7 mouse cellular contexts compared by ENCODE assay signal in genomic region chr9:56891517-56892011, GRCm38 (mm10). TPM values are rescaled to one million over a fixed set of nuclear protein-coding genes. Genes with fewer than 3 reads are reported as not detected.
DNase-seq lines count a peak whose midpoint lies in the region; ATAC-seq and TF ChIP-seq lines count a peak whose summit lies in the region.

No protein-coding gene starts in this region.

- peak; percentile 87 for DNase-seq in R1 (ENCODE audit: low read depth, low spot score)
- DNase-seq in cerebellum, adult 9-11 months = peak; percentile 67
- peak; percentile 70 to 85 for DNase-seq in frontal cortex, postnatal 36 days (ENCODE audit: low spot score in 2 of 2)
- DNase-seq in hindbrain, postnatal 0 days (ENCODE audit: low spot score) = peak; percentile 90
- DNase-seq in left cerebral cortex, adult 18-20 months (ENCODE audit: low spot score in 2 of 2) = peak; percentile 60 to 65
- peak; percentile 56 to 79 for DNase-seq in lung, postnatal 4 days
- peak; percentile 42 for DNase-seq in right cerebral cortex, postnatal 14 days

- peaks cover 9% of the 10 kb centered on the region; the same call in 1 of the 2 replicates for H3K4me1 ChIP-seq in hindbrain, postnatal 0 days (ENCODE audit: insufficient read depth, low read length)

- TF ChIP-seq CTCF in hindbrain, postnatal 0 days (IDR thresholded peaks at IDR 0.05; ENCODE audit: low read depth) = peak; percentile 96

- H3K4me2 ChIP-seq in hindbrain, postnatal 0 days (ENCODE audit: low read depth, low read length) = peak overlapping the region; percentile 46

- H3K9ac ChIP-seq in hindbrain, postnatal 0 days (replicated peaks; ENCODE audit: low read length) = no peak overlapping the region; the same call in 1 of the 2 replicates

- ATAC-seq in hindbrain, postnatal 0 days = peak; percentile 78

- no peak overlapping the region for H3K4me3 ChIP-seq in hindbrain, postnatal 0 days (ENCODE audit: low read length)

- no peaks in the 10 kb centered on the region for H3K27me3 ChIP-seq in hindbrain, postnatal 0 days (ENCODE audit: insufficient read depth, low read length)

- no peaks in the 10 kb centered on the region for H3K36me3 ChIP-seq in hindbrain, postnatal 0 days (ENCODE audit: insufficient read depth, low read length)

- H3K27ac ChIP-seq in hindbrain, postnatal 0 days = no peak overlapping the region

- no peaks in the 10 kb centered on the region for H3K9me3 ChIP-seq in hindbrain, postnatal 0 days (ENCODE audit: low read length)

- WGBS in hindbrain, postnatal 0 days = 28% methylated on average over 12 of the region's 12 CpGs

RNA-seq across cellular contexts. Expression of gene Cspg4, which starts 26.7 kb away (rescaled TPM):
- total RNA-seq in hindbrain, postnatal 0 days (2014; rRNA removed) = 42.1 and 46.6 TPM in 2 replicates
- polyA plus RNA-seq in hindbrain, postnatal 0 days (2015; fragmentation: Nextera tagmentation; extraction: Ambion mirVana) = 7.3 and 7.6 TPM in 2 replicates
- total RNA-seq in left cerebral cortex, adult 18-20 months (2021) = 10 to 100 TPM; 11.1 to 12.9 TPM

RNA-seq across cellular contexts. Expression of gene Odf3l1, which starts 27.1 kb away (rescaled TPM):
- 0.42 TPM in 1 of 2 replicates, not detected in the other for total RNA-seq in hindbrain, postnatal 0 days (2014; rRNA removed)
- polyA plus RNA-seq in hindbrain, postnatal 0 days (2015; fragmentation: Nextera tagmentation; extraction: Ambion mirVana) = 0.14 and 0.16 TPM in 2 replicates
- total RNA-seq in left cerebral cortex, adult 18-20 months (2021) = not detected

RNA-seq across cellular contexts. Expression of gene Snx33, which starts 36.6 kb away (rescaled TPM):
- total RNA-seq in hindbrain, postnatal 0 days (2014; rRNA removed) = 6.7 and 9.7 TPM in 2 replicates
- 2.3 and 2.4 TPM in 2 replicates for polyA plus RNA-seq in hindbrain, postnatal 0 days (2015; fragmentation: Nextera tagmentation; extraction: Ambion mirVana)
- 1 to 10 TPM; 6.8 to 7.4 TPM for total RNA-seq in left cerebral cortex, adult 18-20 months (2021)

RNA-seq across cellular contexts. Expression of gene Imp3, which starts 45.7 kb away (rescaled TPM):
- 142 and 178 TPM in 2 replicates for total RNA-seq in hindbrain, postnatal 0 days (2014; rRNA removed)
- 77.2 and 80.5 TPM in 2 replicates for polyA plus RNA-seq in hindbrain, postnatal 0 days (2015; fragmentation: Nextera tagmentation; extraction: Ambion mirVana)
- total RNA-seq in left cerebral cortex, adult 18-20 months (2021) = 10 to 100 TPM; 47.6 to 52.3 TPM

RNA-seq across cellular contexts. Expression of gene Snupn, which starts 59.1 kb away (rescaled TPM):
- 11.3 and 17.6 TPM in 2 replicates for total RNA-seq in hindbrain, postnatal 0 days (2014; rRNA removed)
- 22.4 and 22.6 TPM in 2 replicates for polyA plus RNA-seq in hindbrain, postnatal 0 days (2015; fragmentation: Nextera tagmentation; extraction: Ambion mirVana)
- total RNA-seq in left cerebral cortex, adult 18-20 months (2021) = 10 to 100 TPM; 16.1 to 16.7 TPM
